In genomic region chr8:83251362-83252246, GRCm38 (mm10) we compare ENCODE assay signal across 17 mouse cellular contexts. TPM values are rescaled to one million over a fixed set of nuclear protein-coding genes. Genes with fewer than 3 reads are reported as not detected.
DNase-seq lines count a peak whose midpoint lies in the region; ATAC-seq and TF ChIP-seq lines count a peak whose summit lies in the region.
"Had no signal": no experiment of that assay in that cellular context is flagged by ENCODE, and none has a peak within 500 bp of the region (broad histone marks: within the 10 kb centered on the region; RNA-seq: fewer than 3 reads in every experiment).

No protein-coding gene starts in this region.

- no peak for ATAC-seq in stomach, postnatal 0 days (ENCODE audit: low FRiP score, low TSS enrichment)
- ATAC-seq: hindbrain, embryonic 16.5 days; liver, postnatal 0 days had no signal

- H3K9me3 ChIP-seq in stomach, postnatal 0 days (ENCODE audit: control insufficient read depth, low read length): no peaks in the 10 kb centered on the region
- H3K9me3 ChIP-seq: neural tube, embryonic 15.5 days had no signal

- no peaks in the 10 kb centered on the region for H3K36me3 ChIP-seq in kidney, adult 2 months (ENCODE audit: control insufficient read depth, insufficient read depth, low read length)
- H3K36me3 ChIP-seq in stomach, postnatal 0 days (ENCODE audit: control insufficient read depth, insufficient read depth, low read length): no peaks in the 10 kb centered on the region; the same call in 1 of the 2 replicates

- WGBS in kidney, adult 2 months: 57% methylated on average over 14 of the region's 14 CpGs
- 58% methylated on average over 14 of the region's 14 CpGs for WGBS in stomach, postnatal 0 days

- no peak overlapping the region for H3K4me3 ChIP-seq in kidney, adult 2 months (ENCODE audit: insufficient read depth, low read depth, low read length)
- no peak overlapping the region for H3K4me3 ChIP-seq in stomach, postnatal 0 days (ENCODE audit: low read depth, low read length)
- H3K4me3 ChIP-seq: neural tube, embryonic 15.5 days had no signal

- 0 out of 2 replicates have a peak overlapping the region, but pooled peaks have one; percentile 11 for H3K27ac ChIP-seq in kidney, adult 2 months (ENCODE audit: insufficient read depth, low read depth, low read length)
- peak overlapping the region; percentile 45; the same call in 1 of the 2 replicates for H3K27ac ChIP-seq in stomach, postnatal 0 days (replicated peaks)
- H3K27ac ChIP-seq: neural tube, embryonic 15.5 days had no signal

- no peak overlapping the region for H3K4me2 ChIP-seq in stomach, postnatal 0 days (replicated peaks; ENCODE audit: low read depth)
- H3K4me2 ChIP-seq: neural tube, embryonic 15.5 days had no signal

- no peak for TF ChIP-seq CTCF in kidney, adult 2 months (conservative IDR thresholded peaks at IDR 0.05; ENCODE audit: insufficient read depth, insufficient read length, low read depth, low read length)
- no peak for TF ChIP-seq CTCF in stomach, postnatal 0 days (IDR thresholded peaks at IDR 0.05; ENCODE audit: low read depth)

- no peaks in the 10 kb centered on the region for H3K27me3 ChIP-seq in kidney, adult 2 months (replicated peaks; ENCODE audit: control insufficient read depth, insufficient read depth, low read length)
- no peaks in the 10 kb centered on the region for H3K27me3 ChIP-seq in stomach, postnatal 0 days (ENCODE audit: control insufficient read depth, insufficient read depth, low read length)
- H3K27me3 ChIP-seq: neural tube, embryonic 15.5 days had no signal

- no peak overlapping the region for H3K9ac ChIP-seq in stomach, postnatal 0 days (ENCODE audit: low read length)
- H3K9ac ChIP-seq: liver, postnatal 0 days; neural tube, embryonic 15.5 days had no signal

- H3K4me1 ChIP-seq in kidney, adult 2 months (ENCODE audit: control insufficient read depth, insufficient read depth, low read length): no peaks in the 10 kb centered on the region
- H3K4me1 ChIP-seq in stomach, postnatal 0 days (replicated peaks; ENCODE audit: control insufficient read depth, insufficient read depth): no peaks in the 10 kb centered on the region
- H3K4me1 ChIP-seq: neural tube, embryonic 15.5 days had no signal

- DNase-seq in embryo, embryonic 10.5 days (ENCODE audit: low spot score): peak; percentile 6
- DNase-seq in embryo, embryonic 9.5 days (ENCODE audit: extremely low spot score): no peak
- no peak for DNase-seq in kidney, adult 2 months
- no peak for DNase-seq in kidney, postnatal 36 days
- DNase-seq in retina, postnatal 1 day: peak; percentile 16
- no peak for DNase-seq in retina, embryonic 14.5 days (ENCODE audit: low spot score)
- no peak for DNase-seq in stomach, postnatal 0 days (ENCODE audit: low spot score)
- no peak for DNase-seq in frontal cortex, postnatal 25 days (ENCODE audit: low spot score in 2 of 2)
- DNase-seq: cerebellum, adult 9-11 months; gastrocnemius, postnatal 14 days; layer of hippocampus, adult 9-11 months; liver, postnatal 0 days; right cerebral cortex, postnatal 14 days had no signal

- TF ChIP-seq POLR2A in kidney, adult 2 months (IDR thresholded peaks at IDR 0.05; ENCODE audit: low read depth, low read length): no peak

- no peak for TF ChIP-seq EP300 in stomach, postnatal 0 days (optimal IDR thresholded peaks at IDR 0.05)

RNA-seq across cellular contexts. Expression of gene Ucp1, which starts 38.5 kb away (rescaled TPM):
- 255 and 374 TPM in 2 replicates for polyA plus RNA-seq in kidney, adult 2 months (2012; rRNA removed)
- not detected in 2 replicates for polyA plus RNA-seq in stomach, postnatal 0 days (2015; fragmentation: Nextera tagmentation; extraction: Ambion mirVana)
- polyA plus RNA-seq: heart, embryonic 16.5 days; limb, embryonic 11.5 days; liver, postnatal 0 days had no signal

Comparison
In these comparisons a context has a peak if more than half of its experiments do, and no peak if none do; other contexts are left out.
1. DNase-seq: peak in embryo, embryonic 10.5 days (single experiment) and retina, postnatal 1 day (single experiment); none in embryo, embryonic 9.5 days (single experiment), kidney, adult 2 months (single experiment), kidney, postnatal 36 days (0 of 2), retina, embryonic 14.5 days (single experiment), stomach, postnatal 0 days (single experiment) and frontal cortex, postnatal 25 days (0 of 2).
2. RNA of gene Ucp1, which starts 38.5 kb away (polyA plus RNA-seq): 255 to 374 TPM in kidney, adult 2 months; not detected in stomach, postnatal 0 days; every median in the first group is over 100 times any median in the second.